Mouse (Mus musculus): ENCODE data around the gene Timm22. TPM values are rescaled to one million over a fixed set of nuclear protein-coding genes. Genes with fewer than 3 reads are reported as not detected.

Gene Timm22
- total RNA-seq, 2 experiments from 2014 or later, result 48.7 TPM

GRCm38 (mm10) chr11:76429556-76429955 lies 22.8 kb downstream of the Timm22 start:
- no peak for DNase-seq (ENCODE audit: low spot score in 2 of 2)

DNA sequence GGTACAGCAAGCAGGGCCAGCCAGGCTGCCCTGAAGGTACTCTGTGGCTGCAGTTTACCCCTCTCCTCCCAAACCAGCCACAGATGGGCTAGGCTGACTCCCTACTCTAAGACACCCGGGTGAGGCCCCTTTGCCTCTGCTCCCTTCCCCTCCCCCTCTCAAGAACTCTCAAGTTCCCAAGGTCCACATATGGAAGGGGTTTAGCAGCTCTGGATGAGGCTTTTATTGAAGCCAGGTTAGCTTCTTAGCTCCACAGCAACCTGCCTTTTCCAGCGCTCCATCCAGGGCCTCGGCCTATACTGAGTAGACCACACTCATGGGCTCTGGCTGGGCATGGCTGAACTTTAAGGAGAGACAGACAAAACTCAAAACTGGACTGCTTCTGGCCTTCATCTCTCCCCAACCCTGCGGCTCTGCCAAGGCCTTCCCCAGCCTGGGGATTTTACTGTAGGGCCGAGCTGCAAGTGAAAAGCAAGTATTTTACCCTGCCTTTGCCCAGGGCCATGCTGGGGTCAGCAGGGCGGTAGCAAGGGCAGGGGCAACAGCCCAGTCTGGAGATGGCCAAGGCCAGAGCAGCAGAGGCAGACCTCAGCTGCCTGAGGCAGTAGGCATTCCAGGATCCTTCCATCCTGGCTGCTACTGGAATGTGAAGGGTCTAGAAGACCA lies 23.3 kb downstream of the Timm22 start:
- no peak for DNase-seq (ENCODE audit: low spot score in 2 of 2)

- peak in 1 of 2 experiments; percentile 34 for DNase-seq (ENCODE audit: low spot score in 2 of 2)
These were observed 29.3 kb downstream of the Timm22 start for GRCm38 (mm10) chr11:76436009-76436408.

DNA sequence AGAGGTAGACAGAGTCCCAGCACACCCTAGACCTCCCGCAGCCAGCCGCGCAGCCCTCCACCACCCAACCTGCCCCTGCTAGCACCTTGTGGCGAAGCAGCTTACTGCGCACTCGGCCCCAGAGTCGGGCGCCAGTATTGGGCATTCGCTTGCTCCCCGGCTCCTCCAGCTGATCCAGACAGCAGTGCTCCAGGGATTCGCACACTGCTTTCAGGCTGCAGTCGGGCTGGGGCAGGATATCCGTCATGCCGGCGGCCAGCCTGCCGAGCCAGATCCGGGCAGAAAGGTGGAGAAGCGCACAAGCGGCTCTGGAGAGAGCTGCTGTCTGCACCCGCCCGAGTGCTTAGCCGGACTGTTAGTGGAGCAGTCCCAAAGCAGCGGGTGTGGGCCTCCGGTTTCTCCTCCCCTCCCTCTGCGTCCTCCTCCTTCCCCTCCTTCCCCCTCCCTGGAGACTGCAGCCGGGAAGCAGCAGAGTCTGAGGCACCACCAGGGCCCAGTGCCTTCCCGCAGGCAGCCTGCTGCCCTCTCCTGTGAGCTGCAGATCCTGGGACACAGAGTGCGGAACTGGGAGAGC lies 30.2 kb downstream of the Timm22 start:
- DNase-seq (ENCODE audit: low spot score in 2 of 2), result peak; percentile 31 to 65

GRCm38 (mm10) chr11:76439666-76440065 lies 32.9 kb downstream of the Timm22 start:
- no peak for DNase-seq (ENCODE audit: low spot score in 2 of 2)

- DNase-seq (ENCODE audit: low spot score in 2 of 2), result no peak
These were observed 38.7 kb downstream of the Timm22 start for GRCm38 (mm10) chr11:76445459-76445858.

GRCm38 (mm10) chr11:76446251-76446650 lies 39.5 kb downstream of the Timm22 start:
- DNase-seq (ENCODE audit: low spot score in 2 of 2), result no peak

- DNase-seq (ENCODE audit: low spot score in 2 of 2), result peak; percentile 43 to 76
These were observed 42.9 kb downstream of the Timm22 start for GRCm38 (mm10) chr11:76449520-76450201.

- no peak for DNase-seq (ENCODE audit: low spot score in 2 of 2)
These were observed 43.4 kb downstream of the Timm22 start for GRCm38 (mm10) chr11:76450202-76450561.

DNA sequence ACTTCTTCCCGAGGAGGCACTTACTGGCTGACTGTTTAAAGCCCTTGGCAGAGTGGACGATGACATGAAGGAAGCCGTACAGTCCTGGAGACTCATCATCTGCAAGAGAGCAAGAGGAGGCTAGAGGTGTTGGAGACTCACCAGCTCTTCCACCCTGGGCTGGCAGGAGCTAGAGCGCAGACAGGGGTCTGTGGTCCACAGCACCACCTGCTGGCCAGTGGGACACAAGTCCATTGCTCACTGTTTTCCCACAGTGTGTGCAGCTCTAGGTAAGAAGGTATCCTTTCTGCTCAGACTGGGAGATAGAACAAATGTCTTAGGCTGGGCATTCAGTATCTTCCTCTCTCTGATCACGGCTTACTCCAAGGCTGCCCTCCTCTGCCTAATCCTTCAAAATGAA lies 47.7 kb downstream of the Timm22 start:
- peak; percentile 55 to 80 for DNase-seq (ENCODE audit: low spot score in 2 of 2)

DNA sequence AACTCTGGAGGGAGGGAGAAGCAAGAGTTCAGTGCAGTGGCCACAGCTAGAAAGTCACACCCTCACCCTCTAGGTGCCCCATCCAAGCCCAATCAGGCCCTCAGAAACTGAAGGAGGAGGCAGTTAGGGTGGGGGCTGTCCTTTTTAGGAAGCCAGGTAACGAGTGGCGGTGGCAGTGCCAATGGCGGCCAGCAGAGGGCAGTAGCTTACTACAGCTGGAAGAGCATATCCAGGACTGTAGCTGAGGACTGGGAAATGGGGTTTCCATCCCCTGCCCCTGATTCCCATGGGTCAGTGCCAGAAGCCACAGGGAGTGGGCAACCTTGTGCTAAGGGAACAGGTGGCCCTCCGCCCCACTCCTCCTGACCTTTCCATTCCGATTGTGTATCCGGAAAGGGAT lies 49.5 kb downstream of the Timm22 start:
- DNase-seq (ENCODE audit: low spot score in 2 of 2), result peak; percentile 69 to 82

GRCm38 (mm10) chr11:76456897-76457296 lies 50.1 kb downstream of the Timm22 start:
- DNase-seq (ENCODE audit: low spot score in 2 of 2), result no peak

DNA sequence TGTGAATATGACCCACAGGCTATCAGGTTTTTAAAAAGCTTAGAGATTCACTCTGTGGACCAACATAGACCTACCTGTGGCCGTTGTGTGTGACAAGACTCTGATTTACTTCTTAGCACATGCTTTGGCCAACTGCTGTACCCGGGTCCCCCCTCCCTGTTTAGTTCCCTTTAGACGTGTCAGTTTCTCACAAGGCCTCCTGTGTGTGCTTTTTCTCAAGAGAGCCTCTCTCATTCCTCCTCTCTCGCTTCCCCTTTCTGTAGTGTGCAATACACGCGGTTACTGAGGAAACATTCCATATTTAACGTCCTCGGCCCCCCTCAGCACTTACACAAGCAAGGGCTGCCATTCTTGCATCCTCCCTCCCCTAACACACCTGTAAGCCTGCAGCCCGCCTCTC lies 52.0 kb downstream of the Timm22 start:
- DNase-seq (ENCODE audit: low spot score in 2 of 2), result no peak

GRCm38 (mm10) chr11:76459489-76459888 lies 52.7 kb downstream of the Timm22 start:
- no peak for DNase-seq (ENCODE audit: low spot score in 2 of 2)

- DNase-seq (ENCODE audit: low spot score in 2 of 2), result no peak
These were observed 54.4 kb downstream of the Timm22 start for GRCm38 (mm10) chr11:76461201-76461600.

DNA sequence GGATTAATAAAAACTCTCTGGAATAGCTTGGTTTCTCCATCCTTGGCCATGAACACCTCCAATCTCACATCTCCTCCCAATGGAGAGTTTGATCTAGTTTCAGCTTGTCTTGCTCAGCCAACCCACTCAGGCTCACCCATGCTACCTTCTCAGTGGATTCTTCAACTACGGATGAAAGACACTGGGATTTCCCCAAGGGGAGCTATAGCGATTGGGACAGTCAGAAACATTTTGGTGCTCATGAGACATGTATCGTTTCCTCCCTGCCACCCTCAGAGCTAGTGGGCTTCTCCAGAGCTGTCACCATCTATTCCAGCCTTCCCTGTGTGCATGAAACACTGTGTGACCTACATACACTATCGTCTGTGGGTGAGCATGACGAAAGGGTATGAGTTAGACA lies 54.9 kb downstream of the Timm22 start:
- DNase-seq (ENCODE audit: low spot score in 2 of 2), result no peak

DNA sequence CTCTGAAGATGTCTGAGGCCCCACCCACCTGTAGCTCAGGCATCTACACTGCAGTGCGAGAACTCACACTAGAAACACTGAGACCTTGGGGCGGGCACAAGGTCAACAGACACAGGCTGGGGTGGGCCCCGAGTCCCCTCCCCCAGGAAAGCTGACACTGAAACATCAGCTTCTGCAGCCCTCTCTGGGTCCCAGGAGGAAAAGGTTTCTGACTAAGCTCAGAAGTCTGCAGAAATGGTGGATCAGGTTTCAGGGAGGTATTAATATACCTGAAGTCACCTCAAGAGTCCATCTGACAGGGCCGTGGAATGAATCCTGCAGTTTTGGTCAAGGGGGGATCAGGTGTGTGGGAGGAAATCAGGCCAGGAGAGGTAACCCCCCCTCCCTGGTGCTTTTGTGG lies 59.1 kb downstream of the Timm22 start:
- DNase-seq (ENCODE audit: low spot score in 2 of 2), result no peak

Other genes starting within 250 kb of the Timm22 start
- gene Vps53, start 227.3 kb upstream of the Timm22 start, total RNA-seq (2021), result 10 to 100 TPM; 30.2 to 33.7 TPM
- 10 to 100 TPM in 1 of 2 experiments, 1 to 10 TPM in 1; 9.8 to 12.1 TPM for gene Fam57a, start 227.3 kb upstream of the Timm22 start, total RNA-seq (2021)
- gene Dbil5, start 189.3 kb upstream of the Timm22 start, total RNA-seq (2021), result not detected
- 1 to 10 TPM; 3.5 to 5.2 TPM for gene Gemin4, start 189.3 kb upstream of the Timm22 start, total RNA-seq (2021)
- gene Mrm3, start 163.2 kb upstream of the Timm22 start, total RNA-seq (2021), result 10 to 100 TPM; 12.9 to 14.8 TPM
- gene Glod4, start 163.2 kb upstream of the Timm22 start, total RNA-seq (2021), result 10 to 100 TPM; 51.7 to 55.4 TPM
- gene Nxn, start 7.8 kb upstream of the Timm22 start, total RNA-seq (2021), result 10 to 100 TPM; 59.8 to 60.9 TPM
- gene Abr, start 215.4 kb downstream of the Timm22 start, total RNA-seq (2021), result 10 to 100 TPM; 32.4 to 37.8 TPM

All from gastrocnemius, postnatal 4 days (tissue).